Mouse (Mus musculus): Measurements from ENCODE around the gene Olfr1423.

- TF ChIP-seq CTCF (IDR thresholded peaks at IDR 0.05; ENCODE audit: extremely low read depth, insufficient read depth, insufficient read length, insufficient replicate concordance) (no peak), POLR2A (IDR thresholded peaks at IDR 0.05; ENCODE audit: low read depth, low read length) (no peak)
Measured at GRCm38 (mm10) chr19:12026606-12027005, 14.5 kb downstream of the Olfr1423 start.
